Mouse (Mus musculus): ENCODE results near the gene Sbf2.

Sbf2 gene

DNA sequence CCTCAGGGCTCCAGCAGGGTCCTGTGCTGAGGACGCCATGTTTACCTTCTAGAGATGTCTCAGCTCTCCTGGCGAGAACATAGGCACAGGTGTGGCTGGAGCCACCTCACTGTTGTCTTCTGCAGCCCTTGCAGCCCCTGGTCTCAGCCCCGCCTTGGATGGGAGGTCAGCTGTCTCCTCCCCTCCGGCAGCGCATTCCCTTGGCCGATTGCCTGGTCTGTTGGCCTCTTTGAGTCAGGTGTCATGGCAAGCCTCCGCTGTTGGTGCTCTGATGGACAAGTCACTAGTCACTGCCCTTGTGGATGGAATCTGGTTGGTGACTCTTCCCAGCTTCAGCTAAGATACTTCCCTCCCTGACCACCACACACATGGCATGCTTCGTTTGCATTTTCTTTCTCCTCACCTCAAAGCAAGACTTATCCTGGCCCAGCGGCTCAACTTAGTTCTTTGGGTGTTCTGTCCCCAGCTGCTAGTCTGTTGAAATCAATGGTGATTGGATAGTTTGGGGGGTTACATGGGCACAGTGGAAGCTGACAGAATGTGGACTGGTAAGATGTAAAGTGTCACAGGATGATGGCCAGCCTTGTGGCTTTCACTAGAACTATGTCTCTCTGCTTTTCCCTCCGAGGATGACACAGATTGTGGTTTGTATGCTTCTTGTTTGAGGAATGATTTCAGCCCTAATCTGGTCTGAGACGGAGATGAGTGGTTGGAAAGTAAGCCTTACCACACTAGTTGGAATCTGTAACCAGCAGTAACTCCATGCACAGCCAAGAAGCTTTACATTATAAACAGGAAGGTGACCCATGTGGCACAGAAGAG, 333.1 kb downstream of the Sbf2 start:
- DNase-seq (ENCODE audit: low read depth, low spot score), result no peak

DNA sequence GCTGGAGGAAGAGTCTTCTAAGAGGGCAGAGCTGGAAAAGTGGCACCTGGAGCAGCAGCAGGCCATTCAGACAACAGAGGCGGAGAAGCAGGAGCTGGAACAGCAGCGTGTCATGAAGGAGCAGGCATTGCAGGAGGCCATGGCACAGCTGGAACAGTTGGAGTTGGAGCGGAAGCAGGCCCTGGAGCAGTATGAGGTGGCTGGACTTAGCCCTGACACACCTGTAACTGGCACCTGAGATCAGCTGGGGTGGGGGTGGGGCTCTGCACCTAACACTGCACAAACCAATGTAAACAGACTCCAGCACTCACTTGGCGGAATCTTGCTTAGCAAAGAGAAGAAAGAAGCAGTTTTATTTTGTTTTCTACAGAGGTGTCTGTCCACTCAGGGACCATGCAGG, 335.5 kb downstream of the Sbf2 start:
- no peak for DNase-seq (ENCODE audit: low read depth, low spot score)

DNA sequence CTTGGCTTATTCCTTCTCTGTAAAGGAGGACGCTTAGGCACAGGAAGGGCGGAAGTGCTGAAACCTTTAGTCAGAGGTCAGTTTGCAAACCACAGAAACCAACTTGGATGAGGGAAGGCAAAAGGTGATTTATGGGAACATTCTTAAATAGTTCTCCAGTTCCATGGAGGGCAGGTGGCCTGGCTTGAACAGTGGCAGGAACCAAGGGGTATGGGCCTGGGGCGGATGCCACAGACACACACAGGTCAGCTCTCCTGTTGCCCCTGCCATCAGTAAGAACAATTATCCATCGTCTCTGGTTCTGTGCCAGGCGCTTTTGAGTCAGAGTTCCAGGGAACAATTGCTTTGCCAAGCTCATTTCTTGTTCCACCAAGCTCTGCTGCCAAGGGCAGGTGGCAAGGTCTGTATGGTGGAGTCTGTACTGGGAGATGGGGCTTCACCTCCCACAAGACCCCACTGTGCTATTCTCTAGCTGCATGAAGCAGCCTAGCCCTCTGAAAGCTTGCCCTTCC, 336.9 kb downstream of the Sbf2 start:
- no peak for DNase-seq (ENCODE audit: low read depth, low spot score)

DNA sequence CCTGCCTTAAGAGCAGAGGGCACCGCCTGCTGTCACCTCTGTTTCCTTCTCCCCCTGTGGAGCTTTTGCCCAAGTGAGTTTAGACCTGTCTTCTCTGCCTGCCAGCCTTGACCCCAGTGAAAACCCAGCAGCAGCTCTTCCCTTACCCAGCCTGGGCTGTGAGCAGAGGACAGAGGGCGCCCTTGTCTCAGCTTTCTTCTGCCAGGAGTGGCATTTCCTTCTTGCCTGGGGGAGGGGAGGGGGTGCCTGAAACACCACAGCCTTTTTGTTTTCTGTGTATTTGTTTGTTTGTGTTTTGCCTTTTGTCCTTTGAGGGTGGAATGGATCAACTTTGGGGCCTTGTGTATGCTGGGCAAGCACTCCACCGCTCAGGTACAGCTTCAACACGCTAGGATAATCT, 342.3 kb downstream of the Sbf2 start:
- DNase-seq (ENCODE audit: low read depth, low spot score), result no peak

DNA sequence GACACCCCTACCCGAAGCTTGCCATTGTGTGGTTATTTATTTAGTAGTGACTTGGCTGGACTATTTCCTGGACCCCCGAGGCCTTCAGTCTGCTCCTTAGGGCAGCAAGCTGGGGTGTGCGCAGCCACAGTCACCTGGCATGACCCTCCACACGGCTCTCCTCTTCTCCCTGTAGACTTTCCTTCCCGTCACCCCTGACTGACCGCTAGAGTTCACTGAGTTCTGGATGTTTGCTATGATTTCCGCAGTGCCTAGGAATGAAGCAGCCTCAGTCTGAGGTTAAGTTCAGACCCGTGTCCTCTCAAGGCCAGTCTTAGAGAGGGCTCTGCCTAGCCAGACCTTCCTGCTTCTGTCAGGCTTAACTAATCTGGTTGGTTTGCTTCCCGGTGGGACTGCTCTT, 342.9 kb downstream of the Sbf2 start:
- DNase-seq (ENCODE audit: low read depth, low spot score), result no peak

DNA sequence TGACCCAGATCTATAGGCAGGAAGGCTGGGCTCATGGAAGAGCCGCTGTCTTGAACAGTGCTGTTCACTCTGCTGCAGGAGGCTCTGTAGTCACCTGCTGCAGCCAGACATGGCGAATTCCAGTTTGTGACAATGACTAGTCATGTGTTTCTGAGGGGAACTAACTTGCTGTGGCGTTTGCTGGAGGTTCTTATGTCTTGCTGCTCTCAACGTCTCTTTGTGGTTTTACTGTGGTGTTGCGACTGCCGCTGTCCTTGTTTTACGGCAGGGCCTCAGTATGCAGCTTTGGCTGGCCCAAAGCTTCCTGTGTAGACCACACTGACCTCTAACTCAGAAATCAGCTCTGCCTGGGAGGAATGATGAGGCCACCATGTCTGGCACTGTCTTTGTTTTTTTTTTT, 344.3 kb downstream of the Sbf2 start:
- DNase-seq (ENCODE audit: low read depth, low spot score), result no peak

DNA sequence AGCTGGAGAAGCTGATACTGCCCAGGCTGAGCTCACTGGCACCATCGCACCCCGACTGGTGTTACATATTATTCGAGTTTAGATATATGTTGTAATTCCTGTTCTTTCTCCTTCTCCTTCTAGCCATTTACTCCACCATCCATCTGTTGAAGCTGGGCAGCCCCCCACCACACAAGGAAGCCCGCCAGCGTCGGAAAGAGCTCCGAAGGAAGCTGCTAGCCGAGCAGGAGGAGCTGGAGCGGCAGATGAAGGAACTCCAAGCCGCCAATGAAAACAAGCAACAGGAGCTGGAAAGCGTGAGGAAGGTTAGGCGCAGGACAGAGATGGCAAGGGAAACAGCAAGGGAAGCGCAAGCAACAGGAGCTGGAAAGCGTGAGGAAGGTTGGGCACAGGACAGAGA, 344.9 kb downstream of the Sbf2 start:
- DNase-seq (ENCODE audit: low read depth, low spot score), result no peak

DNA sequence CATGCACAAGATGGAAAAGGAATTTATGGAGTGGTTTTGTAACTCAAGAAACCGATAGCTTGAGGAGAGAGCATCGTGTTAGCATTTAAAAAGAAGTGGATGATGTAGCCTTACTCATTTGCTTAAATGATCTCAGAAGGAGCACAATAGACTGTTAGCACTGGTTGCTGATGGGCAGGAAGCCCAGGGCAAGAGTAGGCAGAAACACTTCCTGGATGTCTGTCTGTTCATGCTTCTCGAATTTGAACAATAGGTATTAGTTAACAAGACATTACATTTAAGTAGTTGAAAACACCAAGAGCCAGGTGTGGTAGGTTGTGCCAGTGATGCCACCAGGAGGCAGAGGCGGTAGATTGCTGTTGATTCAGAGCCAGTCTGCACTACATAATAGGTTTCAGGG, 346.2 kb downstream of the Sbf2 start:
- DNase-seq (ENCODE audit: low read depth, low spot score), result no peak

DNA sequence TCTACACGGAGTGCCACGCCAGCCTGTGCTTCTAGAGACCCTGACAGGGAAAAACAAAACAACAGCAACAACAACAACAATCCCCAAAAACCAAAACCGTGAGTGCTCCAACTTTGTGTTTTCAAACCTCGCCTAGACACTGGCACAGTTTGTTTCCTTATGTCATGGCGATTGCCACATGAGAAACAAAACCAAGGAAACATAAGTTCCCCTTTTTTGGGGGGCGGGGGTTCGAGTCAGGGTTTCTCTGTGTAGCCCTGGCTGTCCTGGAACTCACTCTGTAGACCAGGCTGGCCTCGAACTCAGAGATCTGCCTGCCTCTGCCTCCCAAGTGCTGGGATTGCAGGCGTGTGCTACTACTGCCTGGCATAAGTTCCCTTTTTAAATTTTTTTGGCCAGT, 346.7 kb downstream of the Sbf2 start:
- DNase-seq (ENCODE audit: low read depth, low spot score), result no peak

DNA sequence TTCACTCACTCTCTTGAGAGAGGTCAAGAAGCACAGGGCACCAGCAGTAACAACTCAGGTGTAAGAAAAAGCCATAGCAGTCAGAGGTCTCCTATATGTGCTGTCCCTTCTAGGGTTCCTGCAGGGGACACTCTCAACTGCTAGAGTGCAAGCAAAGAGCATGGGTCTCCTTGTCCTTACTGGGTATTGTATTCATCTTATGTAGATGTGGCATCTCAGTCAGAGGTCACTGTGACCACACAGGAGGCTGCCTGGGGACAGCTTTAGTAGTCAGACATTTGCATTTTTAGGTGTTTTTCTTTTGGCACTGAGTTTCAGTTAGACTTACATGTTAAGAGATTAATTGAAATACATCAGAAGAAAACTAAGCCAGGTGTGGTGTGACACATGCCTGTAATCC, 347.7 kb downstream of the Sbf2 start:
- DNase-seq (ENCODE audit: low read depth, low spot score), result no peak

DNA sequence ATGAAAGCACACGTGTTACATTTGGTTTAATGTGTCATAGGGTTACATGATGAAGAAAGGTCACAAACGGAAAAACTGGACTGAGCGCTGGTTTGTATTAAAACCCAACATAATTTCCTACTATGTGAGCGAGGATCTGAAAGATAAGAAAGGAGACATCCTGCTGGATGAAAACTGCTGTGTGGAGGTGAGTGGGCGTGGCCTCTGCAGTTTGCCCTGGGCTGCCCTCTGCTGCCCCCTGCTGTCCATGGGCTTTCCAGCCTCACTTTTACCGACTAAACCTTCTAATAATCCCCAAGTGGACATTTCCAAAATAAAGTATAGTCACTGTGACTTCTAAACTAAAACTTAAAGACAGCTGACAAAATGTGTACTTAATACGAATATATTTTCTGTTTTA, 348.9 kb downstream of the Sbf2 start:
- DNase-seq (ENCODE audit: low read depth, low spot score), result peak; percentile 80

DNA sequence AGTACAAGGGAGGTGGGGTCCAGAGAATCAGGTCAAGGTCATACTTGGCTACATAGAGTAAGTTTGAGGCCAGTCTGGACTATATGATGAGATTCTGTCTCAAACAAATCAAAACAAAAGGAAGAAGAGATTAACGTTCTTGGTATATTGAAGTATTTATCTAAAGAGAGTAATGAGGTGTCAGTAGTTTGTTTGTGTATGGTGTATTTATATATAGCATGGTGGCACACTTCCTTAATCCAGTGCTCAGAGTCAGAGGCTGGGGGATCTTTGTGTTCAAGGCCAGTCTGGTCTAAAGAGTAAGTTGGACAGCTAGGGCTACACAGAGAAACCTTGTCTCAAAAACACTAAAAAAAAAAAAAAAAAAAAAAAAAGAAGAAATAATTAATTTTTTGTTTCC, 351.2 kb downstream of the Sbf2 start:
- DNase-seq (ENCODE audit: low read depth, low spot score), result no peak

DNA sequence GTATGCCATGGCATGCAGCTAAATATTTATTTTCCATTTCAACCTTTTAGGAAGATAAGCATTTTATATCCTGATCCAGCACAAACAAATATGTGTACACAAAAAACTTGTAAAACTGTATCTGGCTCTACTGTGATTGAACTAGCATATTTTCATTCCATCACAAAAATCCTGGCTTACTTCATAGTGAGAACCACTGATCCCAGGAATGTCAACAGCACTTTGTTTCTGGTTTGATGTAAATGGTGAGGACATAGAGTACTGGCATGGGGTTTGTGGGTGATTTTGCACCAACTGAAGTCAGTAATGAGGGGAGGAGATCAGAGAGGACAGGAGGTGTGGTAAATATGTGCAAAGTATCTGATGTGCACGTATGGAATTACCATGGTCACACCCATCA, 352.1 kb downstream of the Sbf2 start:
- DNase-seq (ENCODE audit: low read depth, low spot score), result no peak

DNA sequence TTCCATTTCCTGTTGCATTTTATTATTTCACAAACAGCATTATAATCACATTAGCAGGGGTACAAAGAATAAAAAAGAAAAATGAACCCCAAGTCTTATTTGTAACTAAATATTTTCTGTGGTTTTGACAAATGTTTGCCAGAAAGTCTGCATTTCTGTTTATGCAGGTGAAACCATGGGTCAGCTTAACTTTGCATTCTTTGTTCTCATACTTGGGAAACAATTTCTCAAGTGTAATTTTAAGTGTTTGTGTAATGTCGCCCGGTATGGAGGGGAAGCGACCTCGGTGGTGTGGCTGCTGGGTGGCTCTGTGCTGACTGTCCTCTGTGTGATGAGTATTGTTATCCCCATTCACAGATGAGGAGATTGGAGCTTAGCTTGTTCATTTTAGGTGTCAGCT, 352.9 kb downstream of the Sbf2 start:
- DNase-seq (ENCODE audit: low read depth, low spot score), result no peak

DNA sequence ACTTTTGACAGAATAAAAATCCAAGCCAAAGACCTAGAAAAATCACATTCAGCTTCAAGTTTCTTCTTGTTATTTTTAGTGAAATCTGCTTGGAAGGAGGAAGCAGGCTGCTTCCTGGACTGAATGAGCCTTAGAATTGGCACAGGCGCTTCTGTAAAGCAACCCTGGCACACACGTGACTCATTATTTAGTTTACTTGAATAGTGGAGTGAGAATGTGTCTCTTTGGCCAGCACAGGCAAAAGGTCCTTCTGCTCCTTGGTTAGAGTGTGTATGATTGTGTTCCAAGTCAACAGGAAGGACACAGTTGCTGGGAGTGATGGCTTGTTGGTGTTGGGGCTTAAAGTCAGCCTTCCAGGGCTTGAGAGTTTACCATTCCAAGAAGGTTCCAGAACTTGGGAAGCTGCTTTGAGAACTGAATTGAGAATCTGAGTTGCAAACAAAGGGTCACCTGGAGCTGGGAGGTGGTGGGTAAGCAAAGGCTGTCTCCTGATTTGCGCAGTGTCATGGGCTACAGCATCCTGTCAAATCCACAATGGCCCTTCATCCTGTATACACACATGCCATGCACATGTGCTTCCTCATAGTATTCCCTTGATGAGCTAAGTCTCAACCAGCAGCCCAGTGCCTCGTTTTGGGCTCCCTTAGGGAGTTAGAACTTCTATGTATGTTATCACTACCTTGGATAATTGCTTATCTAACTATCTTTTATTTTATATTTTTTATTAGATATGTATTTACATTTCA, 354.6 kb downstream of the Sbf2 start:
- peak; percentile 43 for DNase-seq (ENCODE audit: low read depth, low spot score)

DNA sequence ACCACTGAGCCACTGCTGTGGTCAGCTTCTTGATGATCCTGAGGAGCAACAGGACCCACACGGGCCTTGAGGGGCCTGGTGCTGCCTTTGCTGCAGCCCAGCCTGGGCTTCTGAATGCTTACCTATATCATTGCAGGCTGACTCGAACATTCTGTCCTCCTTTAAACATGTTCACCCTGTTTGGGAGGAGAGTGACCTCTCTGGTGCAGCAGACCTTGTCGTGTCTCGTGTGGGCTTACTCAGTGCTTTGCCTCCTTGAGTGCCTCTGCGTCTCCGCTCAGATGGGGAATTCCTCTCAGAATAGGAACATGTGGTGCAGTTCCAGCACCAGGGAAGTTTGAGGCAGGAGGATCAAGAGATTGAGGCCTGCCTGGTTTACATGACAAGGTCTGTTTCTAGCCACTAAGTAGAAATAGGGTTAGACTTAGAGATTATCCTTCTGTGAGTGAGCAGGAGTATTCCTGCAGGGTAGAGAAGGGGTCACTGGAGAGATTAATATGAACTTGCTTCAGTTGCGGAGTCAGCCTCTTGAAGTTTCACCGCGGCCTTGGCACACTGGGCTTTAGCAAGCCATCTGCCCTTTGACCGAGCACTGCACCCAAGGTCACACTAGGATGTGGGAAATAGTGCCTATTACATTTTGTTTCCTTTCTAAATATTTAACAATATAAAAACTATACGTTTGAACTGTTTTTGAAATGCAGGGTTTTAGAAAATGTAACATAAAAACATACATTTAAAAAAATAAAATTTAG, 356.3 kb downstream of the Sbf2 start:
- no peak for DNase-seq (ENCODE audit: low read depth, low spot score)

Measured in brain, adult 2 months (tissue).